Mouse (Mus musculus): Measurements from ENCODE around the gene Cfap126.

GRCm38 (mm10) chr1:171101733-171102546 lies 11.8 kb upstream of the Cfap126 start:
- TF ChIP-seq POLR2A (IDR thresholded peaks at IDR 0.05; ENCODE audit: insufficient read depth, low read depth, low read length) (no peak), CTCF (IDR thresholded peaks at IDR 0.05) (peak; percentile 52), EP300 (IDR thresholded peaks at IDR 0.05; ENCODE audit: insufficient read depth, low read depth, low read length) (peak; percentile 87)
